Mouse (Mus musculus) monocyte, adult 2 months (primary cell): ENCODE data around the gene Gpr22.

ENCODE experiments used
- DNase-seq, 2 experiments: peaks; one replicate each; pipeline ENCODE4 v3.0.0; 2022; ENCODE audit warnings: low spot score in 2 of 2, low read depth in 1 of 2

The Gpr22 gene

DNA sequence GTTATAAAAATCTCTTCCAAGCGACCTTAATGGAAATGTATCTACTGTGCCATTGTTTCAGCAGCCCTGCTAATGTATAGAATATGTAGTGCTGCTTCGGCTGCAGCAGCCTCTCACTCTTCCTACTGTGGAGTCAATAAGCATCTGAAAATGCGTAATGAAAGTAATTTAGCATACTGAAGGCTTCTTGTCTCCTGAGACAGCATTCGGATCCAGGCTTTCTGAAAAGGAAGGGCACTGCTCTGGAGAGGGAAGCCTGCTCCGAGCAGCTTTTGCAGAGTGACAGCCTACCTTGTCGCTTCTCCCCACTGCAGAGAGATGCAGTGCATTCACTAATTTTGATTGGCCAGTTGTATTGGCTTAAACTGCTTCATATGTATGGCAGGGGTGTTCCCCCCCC, at the start of gene Gpr22:
TSS of gene Gpr22 (minus strand) at position 348 of the 400 bp plus-strand sequence.
- no peak for DNase-seq

DNA sequence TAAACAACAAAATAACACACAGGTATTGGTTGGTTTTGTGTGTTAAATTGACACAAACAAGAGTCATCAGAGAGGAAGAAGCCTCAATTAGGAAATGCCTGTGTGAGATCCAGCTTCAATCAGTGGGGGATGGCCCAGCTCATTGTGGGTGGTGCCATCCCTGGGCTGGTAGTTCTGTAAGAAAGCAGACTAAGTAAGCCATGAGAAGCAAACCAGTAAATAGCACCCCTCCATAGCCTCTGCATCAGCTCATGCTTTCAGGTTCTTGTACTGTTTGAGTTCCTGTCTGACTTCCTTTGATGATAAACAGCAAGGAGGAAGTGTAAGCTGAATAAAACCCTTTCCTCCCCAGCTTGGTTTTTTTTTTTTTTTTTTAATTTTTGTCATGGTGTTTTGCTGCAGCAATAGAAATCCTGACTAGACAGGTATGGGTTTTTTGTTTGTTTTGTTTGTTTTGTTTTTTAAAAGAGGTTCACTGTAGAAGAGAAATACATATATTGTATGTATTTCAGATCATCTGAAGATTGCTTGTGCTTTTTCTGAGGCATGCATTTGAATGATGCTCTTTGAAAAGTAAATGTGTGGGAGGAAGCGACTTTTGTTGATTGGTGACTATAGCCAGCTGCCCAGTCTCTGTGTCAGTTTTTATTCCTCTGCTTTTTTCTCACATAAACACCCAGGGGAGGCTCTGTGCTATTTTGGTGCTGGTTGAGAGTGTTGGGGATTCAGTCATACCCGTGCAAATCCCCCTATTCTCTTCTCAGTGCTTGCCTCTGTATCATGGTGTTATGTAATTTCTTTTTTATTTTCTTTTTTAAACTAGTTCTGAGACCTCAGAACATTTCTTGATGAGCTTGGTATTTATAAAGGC, 42.4 kb upstream of the Gpr22 start:
- no peak for DNase-seq

DNA sequence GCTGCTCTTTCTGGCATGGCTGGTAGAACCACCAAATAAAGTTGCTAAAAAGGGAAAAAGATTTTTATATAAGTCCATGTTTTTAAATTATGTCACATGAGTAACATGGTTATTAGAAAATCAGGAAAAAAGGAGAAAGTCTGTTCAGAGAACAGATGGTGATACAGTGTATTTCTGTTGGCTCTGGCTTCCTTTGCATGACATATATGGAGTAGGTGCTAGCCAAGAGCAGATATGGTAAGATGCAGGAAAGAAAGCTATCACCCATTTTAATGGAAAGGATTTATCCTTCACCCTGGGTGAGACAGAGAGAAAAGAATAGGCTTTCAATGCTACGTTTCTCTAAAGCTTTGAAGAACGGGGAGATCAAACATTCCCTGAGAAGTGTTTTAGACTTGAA, 40.7 kb upstream of the Gpr22 start:
- no peak for DNase-seq

DNA sequence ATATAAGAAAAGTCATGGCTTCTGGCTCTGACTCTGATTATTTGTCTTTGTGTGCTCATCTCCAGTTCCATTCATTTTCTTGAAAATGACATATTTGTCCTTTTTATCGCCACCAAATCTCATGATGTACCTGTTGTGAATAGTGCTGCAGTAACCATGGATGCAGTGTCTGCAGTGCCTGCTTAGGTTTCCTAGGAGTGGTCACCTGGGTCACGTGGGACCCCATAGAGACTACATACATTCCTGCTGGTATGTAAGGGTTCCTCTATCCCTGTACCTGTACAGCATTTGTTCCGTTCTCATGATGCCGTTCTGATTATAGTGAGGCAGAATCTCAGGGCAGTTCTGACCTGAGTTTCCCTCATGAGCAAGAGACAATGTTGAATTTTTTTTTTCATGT, 36.1 kb upstream of the Gpr22 start:
- DNase-seq = no peak

DNA sequence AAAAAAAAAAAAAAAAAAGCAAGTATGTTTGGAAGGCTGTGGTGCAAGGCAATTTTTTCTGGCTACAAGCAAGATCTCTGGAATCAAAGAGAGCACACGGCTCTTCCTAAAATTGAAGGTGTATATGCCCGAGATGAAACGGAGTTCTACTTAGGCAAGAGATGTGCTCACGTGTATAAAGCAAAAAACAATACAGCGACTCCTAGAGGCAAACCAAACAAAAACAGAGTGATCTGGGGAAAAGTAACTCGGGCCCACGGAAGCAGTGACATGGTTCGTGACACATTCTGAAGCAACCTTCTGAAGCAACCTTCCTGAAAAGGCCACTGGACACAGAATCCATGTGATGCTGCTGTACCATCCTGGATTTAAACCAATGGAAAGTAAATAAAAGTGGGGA, 33.6 kb upstream of the Gpr22 start:
- DNase-seq = no peak

DNA sequence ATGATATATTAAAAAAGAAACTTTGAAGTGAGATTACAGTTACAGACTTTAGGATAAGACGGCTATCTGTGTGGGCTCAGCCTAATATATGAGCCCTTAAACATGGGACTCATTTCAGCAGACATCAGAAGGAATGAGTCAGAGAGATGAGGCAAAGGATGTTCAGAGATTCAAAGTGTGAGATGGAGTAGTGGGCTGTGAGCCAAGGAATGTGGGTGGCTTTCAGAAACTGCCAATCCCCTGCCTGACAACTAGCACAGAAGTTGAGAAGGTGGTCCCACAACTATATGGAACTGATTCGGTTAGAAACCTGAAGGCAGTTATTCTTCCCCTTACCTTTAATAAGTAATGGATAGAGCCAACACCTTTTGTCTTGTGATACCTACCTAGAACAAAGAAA, 20.9 kb upstream of the Gpr22 start:
- DNase-seq = no peak

DNA sequence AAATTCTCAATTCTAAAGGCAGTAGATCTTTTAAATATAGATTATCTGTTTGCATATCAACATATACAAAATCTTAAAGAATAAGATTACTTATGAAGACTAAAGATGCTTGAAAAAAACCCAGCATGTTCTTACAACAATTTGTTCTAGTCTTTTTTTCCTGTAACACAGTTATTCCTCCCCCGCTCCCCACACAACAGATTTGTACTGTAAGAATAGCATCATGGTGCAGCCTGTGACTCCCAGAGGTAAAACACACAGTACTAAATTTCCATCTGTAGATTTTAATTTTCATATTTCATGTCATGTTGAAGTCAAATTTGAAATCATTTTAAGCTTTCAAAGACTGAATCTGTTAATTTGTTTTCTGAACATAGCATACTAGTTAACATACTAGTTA, 16.4 kb upstream of the Gpr22 start:
- no peak for DNase-seq

DNA sequence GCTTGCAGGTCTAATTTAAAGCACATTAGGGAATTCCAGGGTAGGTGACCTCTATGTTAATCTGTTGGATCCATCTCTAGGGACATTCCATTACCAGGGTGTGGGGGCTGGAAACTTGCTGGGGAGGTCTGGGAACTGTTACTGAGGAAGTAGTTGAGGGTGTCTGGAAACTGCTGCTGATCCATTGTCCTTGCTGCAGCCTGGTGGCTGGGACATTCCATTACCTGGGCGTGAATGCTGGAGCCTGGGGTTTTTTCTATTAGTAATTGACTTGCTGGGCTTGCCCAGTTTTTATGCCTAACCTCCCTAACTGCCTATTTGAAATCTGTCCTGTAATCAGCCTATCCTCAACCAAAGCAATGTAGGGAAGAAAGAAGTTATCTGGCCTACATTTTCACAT, 13.0 kb upstream of the Gpr22 start:
- no peak for DNase-seq

DNA sequence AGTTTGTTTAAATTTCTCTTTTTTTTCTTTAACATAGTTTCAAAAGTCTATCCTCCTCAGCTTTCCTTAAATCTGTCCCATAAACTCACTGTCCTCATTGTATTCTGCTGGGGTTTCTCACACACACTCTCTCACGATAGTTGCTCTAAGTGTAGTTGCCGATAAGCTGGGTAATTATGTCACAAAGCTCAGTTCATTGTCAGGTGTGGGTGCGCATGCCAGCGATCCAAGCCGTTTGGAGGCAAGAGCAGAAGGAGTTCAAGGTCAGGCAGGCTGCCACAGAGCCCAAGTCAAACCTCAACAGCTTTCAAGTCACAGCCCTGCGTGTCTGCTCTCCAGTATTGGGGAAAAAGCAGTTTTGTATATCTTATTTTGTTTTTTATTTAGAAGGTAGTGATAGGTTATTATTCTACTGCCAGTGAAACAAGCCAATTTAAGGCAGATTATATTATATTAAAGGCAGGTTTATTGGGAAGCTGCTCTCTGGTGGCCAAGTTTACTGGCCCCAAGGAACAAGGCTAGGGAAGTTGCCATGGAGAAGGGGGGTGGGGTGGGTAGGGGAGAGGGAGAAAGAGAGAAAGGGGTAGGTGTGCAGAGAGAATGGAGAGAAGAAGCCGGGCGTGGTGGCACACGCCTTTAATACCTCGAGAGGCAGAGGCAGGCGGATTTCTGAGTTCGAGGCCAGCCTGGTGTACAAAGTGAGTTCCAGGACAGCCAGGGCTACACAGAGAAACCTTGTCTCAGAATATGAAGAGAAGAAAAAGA, 11.9 kb upstream of the Gpr22 start:
- DNase-seq = no peak

DNA sequence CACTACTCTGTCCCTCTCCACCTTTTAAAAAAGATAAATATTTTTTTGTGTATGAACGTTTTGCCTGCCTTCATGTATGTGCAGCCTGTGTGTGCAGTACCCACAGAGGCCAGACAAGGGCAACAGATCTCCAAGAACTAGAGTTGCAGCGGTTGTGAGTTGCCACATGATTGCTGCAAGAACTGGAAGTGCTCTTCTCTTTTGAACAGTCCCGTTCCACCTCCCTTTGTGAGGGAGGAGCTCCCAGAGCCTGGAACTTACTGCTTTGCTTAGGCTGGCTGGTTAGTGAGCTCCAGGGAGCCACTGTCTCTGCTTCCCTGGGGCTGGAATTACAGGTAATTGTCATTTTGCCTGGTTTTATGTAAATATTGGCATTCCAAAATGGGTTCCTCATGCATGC, 10.8 kb upstream of the Gpr22 start:
- DNase-seq = no peak

DNA sequence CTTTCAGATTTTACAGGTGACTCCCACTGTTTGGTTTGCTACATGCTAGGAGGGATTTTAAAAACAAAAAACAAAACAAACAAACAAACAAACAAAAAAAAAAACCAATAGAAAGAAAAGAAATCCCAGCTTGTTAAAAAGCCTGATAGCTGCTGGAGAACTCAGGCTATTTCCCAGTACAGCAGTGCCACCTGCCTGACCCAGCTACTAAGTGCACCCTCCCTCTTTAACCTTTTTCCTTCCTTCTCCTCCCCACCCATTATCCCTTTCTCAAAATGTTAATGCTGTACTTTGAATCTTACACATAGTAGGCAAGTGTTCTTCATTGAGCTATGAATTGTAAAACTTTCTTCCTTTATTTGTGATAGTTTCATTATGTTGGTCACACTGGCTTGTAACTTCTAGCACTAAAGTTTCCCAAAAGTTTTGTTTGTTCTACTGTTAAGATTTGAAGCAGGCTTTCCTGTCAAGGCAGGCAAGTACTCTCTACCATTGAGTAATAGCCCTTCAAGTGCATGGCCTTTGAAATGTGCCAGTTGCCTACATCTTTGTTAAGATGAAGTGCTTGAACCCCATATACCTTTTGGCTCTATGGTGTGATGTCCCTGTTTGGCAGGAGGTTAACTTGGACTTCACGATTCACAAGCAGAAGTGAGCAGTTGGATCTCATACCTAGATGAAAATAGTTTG, 6.0 kb upstream of the Gpr22 start:
- DNase-seq = no peak

DNA sequence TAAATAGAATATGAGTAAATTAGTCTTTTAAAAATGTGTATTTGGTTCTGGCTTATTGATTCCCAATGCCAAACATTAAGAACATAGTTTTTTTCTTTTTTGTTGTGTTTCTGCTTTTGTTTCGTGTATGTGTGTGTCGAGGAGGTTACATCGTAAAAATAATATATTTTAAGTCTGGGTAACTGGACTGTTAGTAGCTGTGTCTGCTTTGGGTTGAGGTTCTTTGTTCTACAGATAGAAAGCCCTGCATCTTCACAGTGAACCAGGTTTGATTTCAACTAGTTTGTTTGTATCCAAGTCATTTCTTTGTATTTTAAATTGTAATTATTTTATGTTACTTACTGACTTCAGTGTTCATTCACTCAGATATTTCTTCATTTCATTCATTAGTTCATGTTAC, 323 bp upstream of the Gpr22 start:
- no peak for DNase-seq

DNA sequence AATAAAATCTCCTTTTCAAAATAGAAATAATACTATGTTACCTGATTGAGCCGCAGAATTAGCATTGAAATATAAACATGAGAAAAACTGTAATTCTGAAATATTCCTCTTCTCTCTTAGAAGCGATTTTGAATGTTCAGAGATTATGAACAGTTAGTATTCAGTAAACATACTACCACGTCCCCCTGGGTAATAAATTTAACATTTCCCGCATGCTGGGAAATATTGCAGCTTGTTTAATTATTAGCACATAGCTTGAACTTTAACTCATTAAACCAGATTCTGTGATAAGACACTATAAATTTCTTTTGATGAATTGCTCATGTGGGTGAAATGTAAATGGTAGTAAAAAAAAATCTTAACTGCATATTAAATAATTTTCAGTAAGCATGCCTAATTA, 1.0 kb downstream of the Gpr22 start:
- DNase-seq = no peak

DNA sequence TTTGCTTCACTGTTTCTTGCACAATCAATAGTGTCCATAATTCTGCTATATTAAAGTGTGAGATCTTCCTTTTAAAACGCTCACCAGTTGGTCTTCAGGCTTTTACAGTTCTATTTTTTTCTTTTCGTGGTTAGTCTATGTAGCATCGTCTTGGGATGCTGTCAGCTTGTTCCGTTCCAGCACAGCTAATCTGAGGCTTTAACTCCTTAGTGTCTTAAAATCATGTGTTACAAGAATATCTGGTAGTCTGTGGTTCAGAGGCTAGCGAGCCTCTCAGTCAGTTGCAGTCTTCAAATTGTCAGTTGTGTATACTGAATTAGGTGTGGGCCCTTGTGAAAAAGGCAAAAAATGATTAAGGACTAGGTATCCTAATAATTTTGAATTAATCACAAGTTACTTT, 1.5 kb downstream of the Gpr22 start:
- DNase-seq = no peak

DNA sequence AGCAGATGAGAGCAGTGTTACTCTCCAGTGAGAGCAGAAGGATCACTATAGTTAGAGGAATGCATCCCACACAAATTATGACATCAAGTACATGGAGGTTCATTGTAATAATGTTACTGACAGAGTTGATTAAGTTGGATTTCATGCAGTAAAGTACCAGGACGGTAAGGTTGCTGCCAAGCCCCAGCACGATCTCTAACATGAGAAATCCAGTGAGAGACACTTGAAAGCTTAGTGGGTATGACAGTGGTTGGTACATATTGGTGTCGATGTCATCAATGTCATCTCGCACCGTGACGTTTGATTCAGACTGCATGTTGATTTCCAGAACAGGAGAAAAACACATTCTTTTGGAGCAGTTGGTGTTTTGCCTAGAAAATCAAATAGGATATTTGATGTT, 4.1 kb downstream of the Gpr22 start:
- no peak for DNase-seq

DNA sequence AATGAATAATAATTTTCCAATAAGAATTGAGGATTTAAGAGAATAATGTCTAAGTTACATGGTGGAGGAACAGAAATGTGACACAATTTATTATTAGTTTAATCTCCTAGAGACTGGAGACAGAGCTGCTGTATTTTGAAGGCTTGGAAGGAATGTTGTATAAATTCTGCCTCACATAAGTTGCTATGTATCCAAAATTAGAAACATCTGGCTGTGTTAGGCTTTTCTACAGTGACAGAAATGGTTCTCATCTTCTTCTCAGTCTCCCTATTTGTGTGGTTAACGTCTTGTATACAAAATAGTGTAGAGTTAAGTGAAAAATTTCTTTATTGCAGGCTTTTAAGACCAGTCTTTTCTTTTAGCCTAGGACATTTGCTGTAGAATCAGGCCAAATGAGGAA, 6.2 kb downstream of the Gpr22 start:
- DNase-seq = no peak

DNA sequence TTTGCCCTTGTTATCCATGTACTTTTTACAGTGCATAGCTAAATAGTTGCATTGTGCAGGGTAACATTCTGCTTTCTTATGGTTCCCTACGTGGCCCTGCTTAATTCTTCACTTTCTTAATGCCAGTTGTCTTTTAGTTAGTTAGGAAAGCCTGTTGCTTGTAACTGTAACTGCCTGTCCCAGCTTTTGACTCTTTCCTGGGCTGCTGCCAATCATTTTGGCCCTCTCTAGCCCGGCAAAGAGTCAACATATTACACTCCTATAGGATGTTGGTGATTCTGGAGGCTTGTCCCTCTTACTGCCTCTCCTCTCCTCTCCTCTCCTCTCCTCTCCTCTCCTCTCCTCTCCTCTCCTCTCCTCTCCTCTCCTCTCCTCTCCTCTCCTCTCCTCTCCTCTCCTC, 7.6 kb downstream of the Gpr22 start:
- no peak for DNase-seq

DNA sequence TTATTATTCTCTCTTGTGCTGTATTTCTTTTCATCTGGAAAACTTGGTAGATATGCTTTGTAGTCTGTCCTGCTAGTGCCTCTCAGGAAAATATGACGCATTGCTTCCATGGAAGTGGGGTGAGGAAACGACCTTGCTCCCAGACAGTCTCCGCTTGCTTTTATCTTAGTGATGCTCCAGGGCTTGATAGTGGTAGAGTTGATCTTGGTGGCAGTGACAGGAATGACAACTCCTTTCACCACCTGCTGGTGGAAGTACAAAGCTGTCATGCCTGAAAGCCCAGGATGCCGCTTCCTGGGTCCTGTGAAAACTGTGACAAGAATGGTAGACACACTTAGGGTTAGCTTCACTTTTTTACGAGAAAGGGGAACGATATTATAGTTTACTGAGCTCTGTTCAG, 9.8 kb downstream of the Gpr22 start:
- no peak for DNase-seq

DNA sequence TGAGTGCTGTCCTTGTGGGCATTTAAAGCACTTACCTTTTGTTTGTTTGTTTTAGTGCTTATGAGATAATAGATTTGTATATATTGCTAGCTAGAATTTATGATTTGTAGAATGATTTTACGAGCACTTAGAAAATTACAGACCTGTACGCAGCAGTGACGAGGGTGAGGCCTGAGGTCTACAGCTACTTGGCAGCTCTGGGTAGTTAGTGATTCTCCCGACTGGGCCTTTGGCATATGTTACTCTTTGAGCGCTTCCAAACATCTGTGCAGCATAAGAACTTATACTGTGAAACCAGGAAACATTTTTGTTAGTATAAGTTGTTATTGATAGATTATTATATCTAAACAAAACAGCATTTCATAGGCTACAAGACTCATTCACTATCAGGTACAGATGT, 12.3 kb downstream of the Gpr22 start:
- DNase-seq = no peak

DNA sequence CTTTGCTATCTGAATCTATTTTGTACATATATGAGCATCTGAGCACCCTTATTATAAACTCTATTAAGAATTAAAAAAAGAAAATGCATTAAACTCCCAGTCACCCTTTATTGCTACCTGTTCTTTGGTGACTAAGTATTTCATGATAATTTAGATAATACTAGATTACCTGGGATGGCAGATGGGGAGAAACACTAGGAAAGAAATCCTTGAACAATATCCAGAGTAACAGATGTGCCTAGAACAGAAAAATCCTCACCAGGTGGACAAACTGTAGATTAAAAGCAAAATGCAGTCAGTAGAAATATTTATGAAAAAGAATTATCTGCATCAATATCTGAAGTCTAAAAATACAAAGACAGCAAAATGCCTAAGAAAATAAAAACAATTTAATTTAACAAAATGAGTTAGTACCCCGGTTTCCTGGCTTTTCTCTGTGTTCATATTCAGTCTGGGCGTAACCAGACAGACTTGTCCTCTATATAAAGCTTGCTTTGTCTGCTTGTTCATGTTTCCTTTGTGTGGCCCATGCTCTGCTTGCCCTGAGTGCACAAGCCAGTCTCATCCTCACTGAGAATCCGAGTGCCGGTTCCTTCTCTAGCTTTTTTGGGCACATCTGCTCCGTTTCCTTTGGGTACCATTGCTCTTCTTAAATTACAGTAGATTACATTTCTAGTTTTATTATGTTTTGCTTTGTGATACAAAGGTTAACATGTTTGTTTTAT, 13.0 kb downstream of the Gpr22 start:
- no peak for DNase-seq

DNA sequence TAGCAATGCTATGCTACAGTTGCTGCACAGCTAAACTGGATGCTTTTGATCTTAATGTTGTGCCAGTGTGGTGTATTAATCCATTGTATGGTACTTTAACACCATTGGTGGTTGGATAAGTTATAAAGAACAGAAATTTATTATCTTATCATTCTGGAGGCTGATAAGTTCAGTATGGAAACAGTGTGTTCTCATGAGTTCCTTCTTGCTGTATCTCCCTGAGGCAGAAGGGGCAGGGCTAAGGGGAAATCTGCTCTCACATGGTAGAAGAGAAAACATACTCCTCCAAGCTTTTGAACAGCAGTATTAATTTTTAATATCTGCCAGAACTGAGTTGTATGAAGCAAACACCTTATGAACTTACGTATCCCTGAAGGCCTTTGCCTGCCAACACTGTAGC, 20.5 kb downstream of the Gpr22 start:
- DNase-seq = no peak
